Mouse (Mus musculus): Measurements from ENCODE around the gene Clca4a. TPM values are rescaled to one million over a fixed set of nuclear protein-coding genes. Genes with fewer than 3 reads are reported as not detected.
"Not testable (repeated sequence)": the region's sequence is repeated elsewhere in the genome, so short reads cannot be mapped to it uniquely, and the experiment has no call there.

The Clca4a gene
- polyA plus RNA-seq, 1 experiment from 2014 or later = not detected

DNA sequence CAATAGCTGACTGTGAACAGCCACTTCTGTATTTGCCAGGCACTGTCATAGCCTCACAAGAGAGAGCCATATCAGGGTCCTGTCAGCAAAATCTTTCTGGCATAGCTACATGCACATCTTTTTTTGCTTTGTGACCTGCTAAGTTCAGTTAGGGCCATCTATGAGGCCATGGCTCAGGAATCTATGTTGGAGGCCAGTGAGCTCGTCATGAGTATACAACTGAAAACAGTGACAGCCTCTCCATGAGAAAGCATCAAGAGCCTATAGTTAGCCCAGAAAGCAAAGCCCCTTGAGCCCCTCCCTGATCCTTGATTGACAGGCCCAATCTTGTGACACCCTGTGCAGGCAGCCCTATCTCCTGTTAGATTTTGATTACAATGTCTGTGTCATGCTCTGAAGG is 1.2 kb upstream of the Clca4a start:
- Histone ChIP-seq H3K4me3 (ENCODE audit: low read depth, low read length) (no peak overlapping the region), H3K27ac (ENCODE audit: low read depth, low read length) (no peak overlapping the region), H3K36me3 (ENCODE audit: control insufficient read depth, insufficient read depth, low read length) (no peaks in the 10 kb centered on the region), H3K4me1 (ENCODE audit: control insufficient read depth, insufficient read depth, low read length) (no peaks in the 10 kb centered on the region), H3K9ac (ENCODE audit: low read depth, low read length) (no peak overlapping the region), H3K4me2 (no peak overlapping the region), H3K9me3 (replicated peaks; ENCODE audit: control insufficient read depth, low read length) (no peaks in the 10 kb centered on the region), H3K27me3 (ENCODE audit: control insufficient read depth, insufficient read depth, low read length) (no peaks in the 10 kb centered on the region)
- ATAC-seq (replicated peaks; ENCODE audit: insufficient number of reproducible peaks, low FRiP score, low TSS enrichment) = no peak
- WGBS (ENCODE audit: insufficient replicate concordance) = 42% methylated on average over 1 of the region's 1 CpGs

DNA sequence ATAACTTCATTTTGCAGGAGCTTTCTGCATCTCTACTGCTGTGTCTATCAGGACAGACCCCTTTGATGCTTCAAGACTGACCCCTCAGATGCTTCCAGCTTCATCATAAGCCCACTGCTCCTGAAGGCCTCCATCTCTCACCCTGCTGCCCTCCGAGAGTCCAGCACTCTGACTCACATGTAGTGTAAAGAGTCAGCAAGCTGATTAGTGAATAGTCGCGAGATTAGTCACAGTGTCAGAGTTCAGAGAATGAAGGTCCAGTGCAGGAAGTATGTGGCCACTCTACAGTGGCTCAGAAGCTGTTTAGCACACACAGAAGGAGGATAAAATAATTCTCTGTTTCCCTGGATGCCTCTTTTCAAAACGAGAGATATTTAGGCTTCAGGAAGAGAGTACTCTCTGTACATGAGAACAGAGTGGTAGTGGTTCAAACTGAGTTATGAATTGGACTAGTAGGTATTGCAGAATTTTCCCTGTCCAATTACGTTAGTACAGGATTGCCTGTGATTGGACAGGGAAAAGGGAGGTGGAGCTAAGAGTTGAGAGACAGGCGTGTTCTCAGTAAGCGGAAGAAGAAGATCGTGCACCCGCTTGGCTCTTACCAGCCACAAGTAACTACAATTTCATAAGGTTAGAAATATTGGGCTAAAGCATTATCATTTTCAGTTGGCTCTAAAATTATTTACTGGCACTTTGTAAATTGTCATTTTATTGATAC is 3.1 kb downstream of the Clca4a start:
- H3K27me3 ChIP-seq (ENCODE audit: control insufficient read depth, insufficient read depth, low read length) = no peaks in the 10 kb centered on the region
- no peaks in the 10 kb centered on the region for H3K36me3 ChIP-seq (ENCODE audit: control insufficient read depth, insufficient read depth, low read length)
- no peak overlapping the region for H3K4me3 ChIP-seq (ENCODE audit: low read depth, low read length)
- no peaks in the 10 kb centered on the region for H3K9me3 ChIP-seq (replicated peaks; ENCODE audit: control insufficient read depth, low read length)
- 65% methylated on average over 9 of the region's 9 CpGs for WGBS (ENCODE audit: insufficient replicate concordance)
- ATAC-seq (replicated peaks; ENCODE audit: insufficient number of reproducible peaks, low FRiP score, low TSS enrichment) = 0 out of 2 replicates have a peak, but pooled peaks have one; percentile 35
- no peak overlapping the region for H3K4me2 ChIP-seq
- H3K4me1 ChIP-seq (ENCODE audit: control insufficient read depth, insufficient read depth, low read length) = no peaks in the 10 kb centered on the region
- H3K9ac ChIP-seq (ENCODE audit: low read depth, low read length) = no peak overlapping the region
- no peak overlapping the region for H3K27ac ChIP-seq (ENCODE audit: low read depth, low read length)

DNA sequence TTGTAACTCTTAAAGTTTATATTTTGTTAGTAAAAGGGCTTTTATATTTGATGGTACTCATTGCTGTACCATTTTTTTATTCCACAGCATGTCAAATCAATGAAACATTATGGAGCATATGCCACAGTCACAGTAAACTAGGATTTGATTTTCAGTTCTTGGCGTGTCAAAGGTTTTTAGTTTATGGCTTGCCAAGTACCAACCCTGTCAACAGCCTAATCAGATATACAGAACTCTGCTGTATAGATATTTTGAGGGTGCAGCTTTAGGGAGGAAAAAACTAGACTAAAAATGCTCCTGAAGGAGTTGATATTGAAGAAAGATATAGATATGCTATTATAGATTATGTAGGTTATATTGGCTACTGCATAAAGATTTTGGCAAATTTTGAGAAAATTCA is 5.1 kb downstream of the Clca4a start:
- H3K27me3 ChIP-seq (ENCODE audit: control insufficient read depth, insufficient read depth, low read length) = no peaks in the 10 kb centered on the region
- WGBS (ENCODE audit: insufficient replicate concordance) = 76% methylated on average over 1 of the region's 1 CpGs
- no peaks in the 10 kb centered on the region for H3K9me3 ChIP-seq (replicated peaks; ENCODE audit: control insufficient read depth, low read length)
- ATAC-seq (replicated peaks; ENCODE audit: insufficient number of reproducible peaks, low FRiP score, low TSS enrichment) = no peak
- H3K9ac ChIP-seq (ENCODE audit: low read depth, low read length) = no peak overlapping the region
- H3K4me2 ChIP-seq = no peak overlapping the region
- no peaks in the 10 kb centered on the region for H3K36me3 ChIP-seq (ENCODE audit: control insufficient read depth, insufficient read depth, low read length)
- no peak overlapping the region for H3K4me3 ChIP-seq (ENCODE audit: low read depth, low read length)
- H3K27ac ChIP-seq (ENCODE audit: low read depth, low read length) = no peak overlapping the region
- no peaks in the 10 kb centered on the region for H3K4me1 ChIP-seq (ENCODE audit: control insufficient read depth, insufficient read depth, low read length)

DNA sequence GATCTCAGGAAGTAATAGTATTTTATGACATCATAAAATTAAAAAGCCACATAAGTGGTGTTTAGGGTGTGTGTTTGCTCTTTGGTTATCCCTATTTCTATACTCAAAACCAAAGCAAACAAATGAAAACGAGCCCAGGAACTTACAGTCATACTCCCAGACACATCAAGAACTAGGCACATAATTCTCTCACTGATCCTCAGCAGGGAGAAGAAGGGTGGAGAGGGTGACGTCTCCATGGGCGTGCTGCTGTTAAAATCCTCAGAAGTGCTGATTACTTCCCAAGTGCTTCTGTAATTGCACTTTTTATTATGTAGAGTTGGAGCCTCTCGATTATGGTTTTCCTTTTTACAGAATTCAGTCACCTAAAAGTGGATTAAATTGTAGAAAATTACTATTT is 8.8 kb downstream of the Clca4a start:
- WGBS (ENCODE audit: insufficient replicate concordance) = 62% methylated on average over 4 of the region's 4 CpGs
- no peak for ATAC-seq (replicated peaks; ENCODE audit: insufficient number of reproducible peaks, low FRiP score, low TSS enrichment)
- H3K36me3 ChIP-seq (ENCODE audit: control insufficient read depth, insufficient read depth, low read length) = no peaks in the 10 kb centered on the region

DNA sequence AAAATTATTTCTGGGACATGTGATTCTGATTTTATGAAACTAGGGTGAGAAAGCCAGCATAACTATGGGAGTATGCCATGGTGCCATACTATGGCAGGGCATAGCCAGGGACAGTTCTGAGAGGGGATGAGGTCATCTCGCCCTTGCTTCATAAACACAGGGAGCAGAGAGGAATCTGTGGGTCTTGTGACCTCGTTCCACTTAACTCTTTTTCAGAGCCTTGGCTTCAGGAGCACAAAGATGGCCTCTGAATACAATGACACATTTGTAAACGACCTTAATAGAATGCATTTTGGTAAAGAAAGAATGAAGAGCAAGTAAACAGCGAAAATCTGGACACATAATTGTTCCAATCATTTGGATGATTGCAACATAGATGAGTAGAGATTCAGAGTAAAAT is 24.0 kb downstream of the Clca4a start:
- no peaks in the 10 kb centered on the region for H3K27me3 ChIP-seq (ENCODE audit: control insufficient read depth, insufficient read depth, low read length)

More for the DNA sequence above, 8.8 kb downstream of the Clca4a start:
- H3K9ac ChIP-seq (ENCODE audit: low read depth, low read length) = no peak overlapping the region
- H3K9me3 ChIP-seq (replicated peaks; ENCODE audit: control insufficient read depth, low read length) = no peaks in the 10 kb centered on the region
- no peak overlapping the region for H3K27ac ChIP-seq (ENCODE audit: low read depth, low read length)
- H3K4me1 ChIP-seq (ENCODE audit: control insufficient read depth, insufficient read depth, low read length) = no peaks in the 10 kb centered on the region
- no peak overlapping the region for H3K4me3 ChIP-seq (ENCODE audit: low read depth, low read length)
- H3K4me2 ChIP-seq = no peak overlapping the region
- H3K27me3 ChIP-seq (ENCODE audit: control insufficient read depth, insufficient read depth, low read length) = no peaks in the 10 kb centered on the region

DNA sequence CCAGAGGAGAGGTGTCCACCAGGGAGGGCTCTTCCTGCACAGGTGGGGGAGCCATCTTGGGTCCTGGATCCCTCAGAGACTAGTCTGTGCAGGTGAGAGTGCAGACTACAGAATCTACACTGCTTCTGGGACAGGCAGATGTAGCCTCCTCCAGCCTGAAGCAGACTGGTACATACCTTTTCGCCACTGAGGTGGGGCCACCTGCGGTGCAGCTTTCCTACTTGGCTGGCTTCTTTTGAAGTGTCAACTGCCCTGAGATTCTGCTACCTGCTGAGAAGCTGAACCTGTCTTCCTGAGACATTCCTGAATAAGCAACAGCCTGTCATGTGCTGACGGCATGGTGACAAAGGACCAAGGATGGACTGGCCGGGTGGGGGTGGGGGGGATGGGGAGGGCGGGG is 27.5 kb downstream of the Clca4a start:
- ATAC-seq (replicated peaks; ENCODE audit: insufficient number of reproducible peaks, low FRiP score, low TSS enrichment); H3K9me3 ChIP-seq (replicated peaks; ENCODE audit: control insufficient read depth, low read length); H3K4me3 ChIP-seq (ENCODE audit: low read depth, low read length); H3K4me1 ChIP-seq (ENCODE audit: control insufficient read depth, insufficient read depth, low read length); H3K27ac ChIP-seq (ENCODE audit: low read depth, low read length); H3K9ac ChIP-seq (ENCODE audit: low read depth, low read length); H3K27me3 ChIP-seq (ENCODE audit: control insufficient read depth, insufficient read depth, low read length); H3K36me3 ChIP-seq (ENCODE audit: control insufficient read depth, insufficient read depth, low read length): not testable (repeated sequence)
- peak overlapping the region; percentile 17 for H3K4me2 ChIP-seq
- 16% methylated on average over 5 of the region's 5 CpGs for WGBS (ENCODE audit: insufficient replicate concordance)

More for the DNA sequence above, 24.0 kb downstream of the Clca4a start:
- Histone ChIP-seq H3K27ac (ENCODE audit: low read depth, low read length) (no peak overlapping the region), H3K9ac (ENCODE audit: low read depth, low read length) (no peak overlapping the region), H3K4me3 (ENCODE audit: low read depth, low read length) (no peak overlapping the region), H3K9me3 (replicated peaks; ENCODE audit: control insufficient read depth, low read length) (no peaks in the 10 kb centered on the region), H3K36me3 (ENCODE audit: control insufficient read depth, insufficient read depth, low read length) (no peaks in the 10 kb centered on the region), H3K4me2 (no peak overlapping the region), H3K4me1 (ENCODE audit: control insufficient read depth, insufficient read depth, low read length) (no peaks in the 10 kb centered on the region)
- ATAC-seq (replicated peaks; ENCODE audit: insufficient number of reproducible peaks, low FRiP score, low TSS enrichment) = no peak
- 63% methylated on average over 4 of the region's 4 CpGs for whole genome bisulfite sequencing (ENCODE audit: insufficient replicate concordance)

DNA sequence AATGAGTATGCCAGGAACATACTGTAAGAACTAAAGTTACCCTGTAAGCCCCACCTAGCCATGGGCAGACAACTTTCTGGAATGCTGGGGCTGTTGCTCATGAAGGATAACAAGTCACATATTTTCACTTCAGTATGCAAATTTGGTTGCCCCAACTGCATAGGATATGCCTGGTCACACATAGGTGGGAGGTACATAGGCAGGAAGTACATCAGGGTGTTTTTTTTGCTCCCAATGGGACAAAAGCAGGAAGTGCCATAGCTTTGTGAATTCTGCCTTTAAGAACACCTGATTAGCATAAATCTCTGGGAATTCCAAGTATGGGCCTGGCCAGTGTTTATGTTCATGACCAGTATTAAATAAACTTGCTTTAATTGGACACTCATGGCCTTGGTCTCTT is 41.2 kb downstream of the Clca4a start:
- H3K27me3 ChIP-seq (ENCODE audit: control insufficient read depth, insufficient read depth, low read length); H3K27ac ChIP-seq (ENCODE audit: low read depth, low read length); H3K4me3 ChIP-seq (ENCODE audit: low read depth, low read length); ATAC-seq (replicated peaks; ENCODE audit: insufficient number of reproducible peaks, low FRiP score, low TSS enrichment); H3K9ac ChIP-seq (ENCODE audit: low read depth, low read length); H3K4me1 ChIP-seq (ENCODE audit: control insufficient read depth, insufficient read depth, low read length); H3K9me3 ChIP-seq (replicated peaks; ENCODE audit: control insufficient read depth, low read length); H3K4me2 ChIP-seq; H3K36me3 ChIP-seq (ENCODE audit: control insufficient read depth, insufficient read depth, low read length): not testable (repeated sequence)

DNA sequence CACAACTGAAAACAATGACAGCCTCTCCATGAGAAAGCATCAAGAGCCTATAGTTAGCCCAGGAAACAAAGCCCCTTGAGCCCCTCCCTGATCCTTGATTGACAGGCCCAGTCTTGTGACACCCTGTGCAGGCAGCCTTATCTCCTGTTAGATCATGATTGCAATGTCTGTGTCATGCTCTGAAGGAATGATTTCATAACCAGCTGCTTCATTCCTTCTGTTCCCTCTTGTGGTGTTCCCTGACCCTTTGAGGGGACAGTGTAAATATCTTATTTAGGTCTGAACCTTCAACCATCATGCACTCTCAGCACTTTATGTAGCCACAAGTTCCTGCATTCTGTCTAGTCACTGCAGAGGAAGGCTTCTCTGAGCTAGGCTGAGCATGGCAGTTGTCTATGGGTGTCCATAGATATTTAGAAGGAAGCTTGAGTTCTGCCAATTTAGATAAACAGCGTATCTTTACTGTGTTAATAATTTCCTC is 41.8 kb downstream of the Clca4a start:
- WGBS (ENCODE audit: insufficient replicate concordance) = 87% methylated on average over 1 of the region's 1 CpGs
- ATAC-seq (replicated peaks; ENCODE audit: insufficient number of reproducible peaks, low FRiP score, low TSS enrichment) = no peak
- no peak overlapping the region for H3K27ac ChIP-seq (ENCODE audit: low read depth, low read length)
- no peaks in the 10 kb centered on the region for H3K9me3 ChIP-seq (replicated peaks; ENCODE audit: control insufficient read depth, low read length)
- no peak overlapping the region for H3K4me2 ChIP-seq
- no peaks in the 10 kb centered on the region for H3K36me3 ChIP-seq (ENCODE audit: control insufficient read depth, insufficient read depth, low read length)
- no peaks in the 10 kb centered on the region for H3K4me1 ChIP-seq (ENCODE audit: control insufficient read depth, insufficient read depth, low read length)
- H3K9ac ChIP-seq (ENCODE audit: low read depth, low read length) = no peak overlapping the region
- H3K27me3 ChIP-seq (ENCODE audit: control insufficient read depth, insufficient read depth, low read length) = no peaks in the 10 kb centered on the region
- no peak overlapping the region for H3K4me3 ChIP-seq (ENCODE audit: low read depth, low read length)

DNA sequence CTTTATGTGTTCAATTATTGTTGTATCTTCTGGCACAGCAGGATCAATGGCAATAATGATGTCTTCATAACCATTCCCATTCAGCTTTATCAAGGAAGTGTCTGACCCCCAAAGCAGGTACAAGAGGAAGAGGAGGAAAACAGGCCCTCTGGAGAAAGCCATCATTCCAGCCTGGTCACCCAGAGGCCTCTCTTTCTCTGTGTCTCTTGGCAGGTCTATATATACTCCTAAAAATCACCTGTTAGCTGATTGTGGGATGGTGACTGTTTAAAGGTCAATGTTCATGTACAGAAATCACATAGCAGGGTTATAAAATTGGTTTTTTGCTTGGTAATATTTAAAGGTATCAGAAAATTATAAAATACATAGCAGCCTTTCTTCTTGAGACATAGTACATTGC is 42.5 kb downstream of the Clca4a start, which contains the start of gene Clca4b:
Gene Clca4b, minus strand, starts transcription at position 195 of the 400 bp plus-strand sequence.
- Histone ChIP-seq H3K4me2 (no peak within 1 kb of the TSS), H3K9me3 (replicated peaks; ENCODE audit: control insufficient read depth, low read length) (no peaks in the 10 kb centered on the region), H3K4me3 (ENCODE audit: low read depth, low read length) (no peak within 1 kb of the TSS), H3K27me3 (ENCODE audit: control insufficient read depth, insufficient read depth, low read length) (no peaks in the 10 kb centered on the region), H3K4me1 (ENCODE audit: control insufficient read depth, insufficient read depth, low read length) (no peaks in the 10 kb centered on the region), H3K9ac (ENCODE audit: low read depth, low read length) (no peak within 1 kb of the TSS), H3K36me3 (ENCODE audit: control insufficient read depth, insufficient read depth, low read length) (no peaks in the 10 kb centered on the region), H3K27ac (ENCODE audit: low read depth, low read length) (no peak within 1 kb of the TSS)
- ATAC-seq (replicated peaks; ENCODE audit: insufficient number of reproducible peaks, low FRiP score, low TSS enrichment) = no peak

Measured in heart, embryonic 11.5 days (tissue).